Mouse (Mus musculus): ENCODE measurements at regions not wholly inside any gene's neighbourhood (a gene's known extent, or its start where the extent isn't known, plus 50 kb on each side); places are given as distances from the start of the nearest gene placed in this dataset.
A peak's percentile ranks its signal among the peaks of the same experiment; 100 is the strongest.

- H3K36me3 ChIP-seq (replicated peaks; ENCODE audit: control insufficient read depth, insufficient read depth, low read length) = no peaks in the 10 kb centered on the region
- H3K9me3 ChIP-seq (replicated peaks; ENCODE audit: control insufficient read depth, low read length) = no peaks in the 10 kb centered on the region
- H3K4me2 ChIP-seq (ENCODE audit: low read depth, low read length) = no peak overlapping the region
- 66% methylated on average over 11 of the region's 11 CpGs for WGBS
- no peaks in the 10 kb centered on the region for H3K4me1 ChIP-seq (ENCODE audit: control insufficient read depth, insufficient read depth)
- DNase-seq (ENCODE audit: low spot score) (no peak), ATAC-seq (ENCODE audit: insufficient read depth, low read depth) (no peak)
- no peak overlapping the region for H3K4me3 ChIP-seq (ENCODE audit: low read depth, low read length)
- H3K9ac ChIP-seq (replicated peaks; ENCODE audit: low read depth, low read length) = no peak overlapping the region
- H3K27ac ChIP-seq (ENCODE audit: low read depth) = no peak overlapping the region
- H3K27me3 ChIP-seq (ENCODE audit: control insufficient read depth, insufficient read depth, low read length) = no peaks in the 10 kb centered on the region
- TF ChIP-seq CTCF (IDR thresholded peaks at IDR 0.05; ENCODE audit: low read depth) (no peak), EP300 (IDR thresholded peaks at IDR 0.05; ENCODE audit: low read depth) (no peak)
Measured at GRCm38 (mm10) chr6:82835222-82836064, 61.2 kb upstream of the Hk2 start.

GRCm38 (mm10) chr6:82833867-82834266, 59.6 kb upstream of the Hk2 start:
- Histone ChIP-seq H3K4me1 (ENCODE audit: control insufficient read depth, insufficient read depth) (no peaks in the 10 kb centered on the region), H3K27ac (ENCODE audit: low read depth) (no peak overlapping the region), H3K4me2 (ENCODE audit: low read depth, low read length) (no peak overlapping the region), H3K36me3 (replicated peaks; ENCODE audit: control insufficient read depth, insufficient read depth, low read length) (no peaks in the 10 kb centered on the region), H3K27me3 (ENCODE audit: control insufficient read depth, insufficient read depth, low read length) (no peaks in the 10 kb centered on the region), H3K9me3 (replicated peaks; ENCODE audit: control insufficient read depth, low read length) (no peaks in the 10 kb centered on the region), H3K9ac (replicated peaks; ENCODE audit: low read depth, low read length) (no peak overlapping the region), H3K4me3 (ENCODE audit: low read depth, low read length) (no peak overlapping the region)
- TF ChIP-seq CTCF (IDR thresholded peaks at IDR 0.05; ENCODE audit: low read depth) = no peak
- no peak for TF ChIP-seq EP300 (IDR thresholded peaks at IDR 0.05; ENCODE audit: low read depth)
- ATAC-seq (ENCODE audit: insufficient read depth, low read depth) (no peak), DNase-seq (ENCODE audit: low spot score) (no peak)
- 92% methylated on average over 6 of the region's 6 CpGs for WGBS

- no peak overlapping the region for H3K9ac ChIP-seq (replicated peaks; ENCODE audit: low read depth, low read length)
- no peaks in the 10 kb centered on the region for H3K9me3 ChIP-seq (replicated peaks; ENCODE audit: control insufficient read depth, low read length)
- no peak overlapping the region for H3K4me3 ChIP-seq (ENCODE audit: low read depth, low read length)
- H3K27ac ChIP-seq (ENCODE audit: low read depth) = no peak overlapping the region
- ATAC-seq (ENCODE audit: insufficient read depth, low read depth) = no peak
- 15% methylated on average over 1 of the region's 1 CpGs for WGBS
- no peak for DNase-seq (ENCODE audit: low spot score)
- no peaks in the 10 kb centered on the region for H3K4me1 ChIP-seq (ENCODE audit: control insufficient read depth, insufficient read depth)
- peak overlapping the region; percentile 9; the same call in 1 of the 2 replicates for H3K4me2 ChIP-seq (ENCODE audit: low read depth, low read length)
- TF ChIP-seq EP300 (IDR thresholded peaks at IDR 0.05; ENCODE audit: low read depth) (no peak), CTCF (IDR thresholded peaks at IDR 0.05; ENCODE audit: low read depth) (no peak)
- no peaks in the 10 kb centered on the region for H3K27me3 ChIP-seq (ENCODE audit: control insufficient read depth, insufficient read depth, low read length)
- no peaks in the 10 kb centered on the region for H3K36me3 ChIP-seq (replicated peaks; ENCODE audit: control insufficient read depth, insufficient read depth, low read length)
Measured at GRCm38 (mm10) chr6:82831211-82831610, 57.0 kb upstream of the Hk2 start.

GRCm38 (mm10) chr6:82824684-82825083, 50.4 kb upstream of the Hk2 start:
- Histone ChIP-seq H3K4me3 (ENCODE audit: low read depth, low read length) (no peak overlapping the region), H3K27ac (ENCODE audit: low read depth) (no peak overlapping the region), H3K4me2 (ENCODE audit: low read depth, low read length) (no peak overlapping the region), H3K27me3 (ENCODE audit: control insufficient read depth, insufficient read depth, low read length) (no peaks in the 10 kb centered on the region), H3K36me3 (replicated peaks; ENCODE audit: control insufficient read depth, insufficient read depth, low read length) (no peaks in the 10 kb centered on the region), H3K4me1 (ENCODE audit: control insufficient read depth, insufficient read depth) (peaks cover 12% of the 10 kb centered on the region), H3K9ac (replicated peaks; ENCODE audit: low read depth, low read length) (no peak overlapping the region), H3K9me3 (replicated peaks; ENCODE audit: control insufficient read depth, low read length) (no peaks in the 10 kb centered on the region)
- ATAC-seq (ENCODE audit: insufficient read depth, low read depth) = no peak
- no peak for DNase-seq (ENCODE audit: low spot score)
- no peak for TF ChIP-seq CTCF (IDR thresholded peaks at IDR 0.05; ENCODE audit: low read depth)
- TF ChIP-seq EP300 (IDR thresholded peaks at IDR 0.05; ENCODE audit: low read depth) = no peak
- WGBS = 76% methylated on average over 3 of the region's 3 CpGs

- no peak overlapping the region; the same call in 1 of the 2 replicates for H3K27ac ChIP-seq (ENCODE audit: low read depth)
- no peak overlapping the region for H3K4me2 ChIP-seq (ENCODE audit: low read depth, low read length)
- H3K9me3 ChIP-seq (replicated peaks; ENCODE audit: control insufficient read depth, low read length) = no peaks in the 10 kb centered on the region
- no peak overlapping the region for H3K9ac ChIP-seq (replicated peaks; ENCODE audit: low read depth, low read length)
- DNase-seq (ENCODE audit: low spot score) = peak; percentile 10
- H3K4me1 ChIP-seq (ENCODE audit: control insufficient read depth, insufficient read depth) = peaks cover 12% of the 10 kb centered on the region
- 38% methylated on average over 8 of the region's 8 CpGs for WGBS
- no peaks in the 10 kb centered on the region for H3K27me3 ChIP-seq (ENCODE audit: control insufficient read depth, insufficient read depth, low read length)
- ATAC-seq (ENCODE audit: insufficient read depth, low read depth) = no peak
- no peaks in the 10 kb centered on the region for H3K36me3 ChIP-seq (replicated peaks; ENCODE audit: control insufficient read depth, insufficient read depth, low read length)
- H3K4me3 ChIP-seq (ENCODE audit: low read depth, low read length) = no peak overlapping the region
- TF ChIP-seq CTCF (IDR thresholded peaks at IDR 0.05; ENCODE audit: low read depth) (no peak), EP300 (IDR thresholded peaks at IDR 0.05; ENCODE audit: low read depth) (no peak)
Measured at GRCm38 (mm10) chr6:82824240-82824639, 50.0 kb upstream of the Hk2 start.

Data from heart, postnatal 0 days (tissue).